Mouse (Mus musculus) CH12.LX (cell line): ENCODE results near the gene Magi2.

ENCODE experiments used
- CTCF ChIP-seq, 2 experiments: IDR thresholded peaks in 1 of 2; conservative IDR thresholded peaks in 1 of 2; 2 replicates each; pipeline ENCODE4 v1.5.1; 2011 to 2012; ENCODE audit warnings: low read depth in 2 of 2, low read length in 2 of 2, improper control_type of control experiment in 1 of 2, inconsistent platforms in 1 of 2, mild to moderate bottlenecking in 1 of 2, moderate library complexity in 1 of 2
- JUND ChIP-seq: conservative IDR thresholded peaks from 2 replicates; pipeline ENCODE4 v1.6.1; 2011; ENCODE audit warnings: low read depth, low read length, improper control_type of control experiment
- MEF2A ChIP-seq: IDR thresholded peaks from 2 replicates; pipeline ENCODE4 v1.6.1; 2014; ENCODE audit warnings: low read depth, mild to moderate bottlenecking, inconsistent platforms, low read length, improper control_type of control experiment, borderline replicate concordance
- PAX5 ChIP-seq: IDR thresholded peaks from 2 replicates; pipeline ENCODE4 v1.6.1; 2012; ENCODE audit warnings: low read length, inconsistent platforms, mixed read lengths
- POLR2A ChIP-seq: IDR thresholded peaks from 2 replicates; pipeline ENCODE4 v1.6.1; 2011; ENCODE audit warnings: low read depth, mild to moderate bottlenecking, improper control_type of control experiment, low read length
- TBP ChIP-seq: conservative IDR thresholded peaks from 2 replicates; pipeline ENCODE4 v1.6.1; 2011; ENCODE audit warnings: low read depth, low read length, improper control_type of control experiment
- ZC3H11A ChIP-seq: IDR thresholded peaks from 2 replicates; pipeline ENCODE4 v1.6.1; 2012; ENCODE audit warnings: low read depth, mild to moderate bottlenecking, inconsistent platforms, low read length, improper control_type of control experiment
- ZNF384 ChIP-seq: IDR thresholded peaks from 2 replicates; pipeline ENCODE4 v1.6.1; 2012; ENCODE audit warnings: low read depth, low read length, improper control_type of control experiment, inconsistent platforms

DNA sequence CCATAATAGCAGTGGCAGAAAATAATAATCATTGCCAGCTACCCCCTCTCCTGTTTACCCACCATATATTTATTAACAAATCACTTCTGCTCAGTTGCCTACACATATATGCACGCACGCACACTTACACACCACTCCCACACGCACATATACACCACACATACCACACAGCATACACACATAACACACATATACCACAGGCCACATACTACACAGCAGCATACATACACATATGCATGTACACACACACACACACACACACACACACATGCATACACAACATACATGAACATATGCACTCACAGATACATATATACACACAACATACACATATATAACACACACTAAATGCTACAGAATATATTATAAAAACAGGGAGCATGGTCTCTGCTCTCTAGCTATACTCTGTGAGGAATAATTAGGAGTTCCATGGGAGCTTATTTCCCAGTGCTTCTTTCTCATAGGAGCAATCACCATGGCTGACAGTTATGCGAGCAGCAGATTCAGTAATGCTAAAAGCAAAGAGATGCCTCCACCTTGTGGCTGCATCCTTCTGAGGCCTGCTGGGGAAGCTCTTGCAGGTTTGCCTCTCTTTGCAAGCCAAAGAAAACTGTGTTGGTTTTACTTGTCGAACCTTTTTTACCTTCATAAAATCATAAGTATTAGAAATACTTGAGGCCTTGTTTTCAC is 1410.6 kb downstream of the Magi2 start:
- TF ChIP-seq ZNF384: no peak
- no peak for TF ChIP-seq POLR2A
- TF ChIP-seq CTCF (conservative IDR thresholded peaks at IDR 0.05 in 1 of 2, IDR thresholded peaks at IDR 0.05 in 1 of 2; ENCODE audit: low read depth in 2 of 2, low read length in 2 of 2): peak in 1 of 2 experiments; percentile 49; a peak in 2 of 4 replicates
- no peak for TF ChIP-seq ZC3H11A
- TF ChIP-seq MEF2A: no peak
- TF ChIP-seq JUND: no peak
- no peak for TF ChIP-seq PAX5
- no peak for TF ChIP-seq TBP
